Mouse (Mus musculus) retina, embryonic 14.5 days (tissue): ENCODE measurements around the gene Krt20.

Experiments used
- DNase-seq: peaks from one replicate; pipeline ENCODE4 v3.0.0-alpha.2; 2015; ENCODE audit warnings: low spot score

The Krt20 gene

DNA sequence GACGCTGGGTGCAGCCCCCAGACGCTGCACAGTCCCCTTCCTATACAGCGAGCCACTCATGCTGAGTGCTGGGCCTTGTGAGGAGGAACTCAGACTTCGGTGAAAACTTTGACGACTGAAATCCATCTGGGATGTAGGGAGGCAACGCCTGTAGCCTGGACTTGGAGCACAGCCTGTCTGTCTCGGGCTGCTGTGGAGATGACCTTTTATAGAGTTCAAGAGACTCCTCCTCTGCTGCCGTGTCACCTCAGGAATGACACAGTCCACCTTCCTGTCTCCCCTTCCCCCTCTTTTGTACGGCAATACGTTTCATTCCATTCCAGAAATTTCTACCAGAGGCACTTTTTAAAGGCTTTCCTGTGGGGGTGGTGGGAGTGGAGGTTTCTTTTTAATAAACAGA, at the start of gene Krt20:
Gene Krt20, minus strand, starts transcription at position 179 of the 400 bp plus-strand sequence.
- DNase-seq, result no peak

GRCm38 (mm10) chr11:99474981-99475380, 37.0 kb upstream of the Krt20 start:
- DNase-seq, result no peak

GRCm38 (mm10) chr11:99473433-99473832, 35.5 kb upstream of the Krt20 start:
- no peak for DNase-seq

- no peak for DNase-seq
These were observed 34.5 kb upstream of the Krt20 start for GRCm38 (mm10) chr11:99472405-99472804.

DNA sequence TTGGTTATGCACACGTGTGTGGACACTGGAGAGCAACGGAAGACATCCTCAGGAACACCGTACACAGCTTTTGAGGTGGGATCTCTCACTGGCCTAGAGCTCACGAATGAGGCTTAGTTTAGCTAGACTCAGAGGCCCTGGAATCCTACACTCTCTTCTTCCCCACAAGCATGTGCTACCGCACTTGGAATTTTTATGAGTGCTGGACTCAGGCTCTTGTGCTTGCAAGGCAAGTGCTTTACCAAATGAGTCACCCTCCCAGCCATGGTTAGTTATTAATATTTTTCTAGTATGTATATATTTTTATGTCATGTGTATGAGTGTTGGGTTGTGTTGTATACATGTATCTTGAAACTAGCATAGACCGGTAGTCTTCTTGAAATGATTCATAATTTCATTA, 34.0 kb upstream of the Krt20 start:
- DNase-seq, result no peak

GRCm38 (mm10) chr11:99469228-99469627, 31.3 kb upstream of the Krt20 start:
- no peak for DNase-seq

DNA sequence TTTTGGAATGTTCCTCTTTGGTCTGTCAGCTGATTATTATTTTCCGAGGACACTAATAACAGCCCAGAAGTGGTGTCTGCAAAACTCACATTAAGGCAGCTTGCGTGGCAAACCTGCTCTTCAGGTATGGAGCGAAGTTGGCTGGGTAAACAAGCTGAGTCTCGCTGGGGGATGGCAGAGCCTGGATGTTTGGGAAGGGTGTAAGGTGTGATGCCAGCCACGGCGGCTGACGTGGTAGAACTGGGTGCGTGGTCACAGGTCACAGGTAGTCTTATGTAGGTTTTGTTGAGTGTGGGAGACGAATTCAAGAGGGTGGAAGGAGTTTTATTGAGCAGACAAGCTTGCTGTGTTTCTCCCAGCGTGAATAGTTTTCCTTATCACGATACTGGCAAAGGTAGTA, 30.6 kb upstream of the Krt20 start:
- DNase-seq, result no peak

DNA sequence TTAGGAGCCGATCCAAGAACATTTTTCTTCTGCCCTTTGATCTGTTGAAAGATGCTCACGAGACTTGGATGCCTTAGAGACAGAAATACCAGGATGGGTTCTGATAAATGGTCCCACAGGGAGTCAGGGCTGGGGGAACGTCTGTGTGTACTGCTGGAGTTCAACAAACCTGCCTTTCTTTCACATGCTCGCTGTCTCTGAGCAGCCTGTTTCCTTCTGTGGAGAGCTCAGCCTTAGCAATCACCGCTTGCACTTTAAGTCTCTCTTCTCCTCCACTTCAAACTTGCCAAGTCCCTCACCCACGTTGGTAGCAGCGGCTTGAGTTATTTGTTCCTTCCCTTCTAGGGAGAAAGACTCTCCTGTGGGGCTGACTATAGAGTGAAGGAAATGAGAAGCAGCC, 28.4 kb upstream of the Krt20 start:
- DNase-seq, result no peak

GRCm38 (mm10) chr11:99464836-99465235, 26.9 kb upstream of the Krt20 start:
- DNase-seq, result peak; percentile 90

DNA sequence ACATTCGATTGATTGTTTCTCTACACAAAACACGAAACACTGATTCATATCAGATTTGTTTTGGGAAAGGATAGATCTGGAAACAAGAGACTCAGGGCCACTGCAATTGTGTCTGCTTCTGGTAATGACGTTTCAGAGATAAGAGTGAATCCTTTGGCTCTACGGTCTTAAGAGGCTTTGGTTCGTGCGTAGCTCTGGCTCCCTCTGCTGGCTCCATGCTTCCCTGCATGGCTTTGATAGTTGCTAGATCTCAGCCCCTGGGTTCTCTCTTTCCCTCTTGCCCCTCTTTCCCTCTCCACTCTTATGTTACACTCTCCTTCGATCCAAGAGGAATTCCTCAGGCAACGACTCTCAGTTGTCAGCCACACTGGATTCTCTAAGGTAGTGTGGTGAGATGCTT, 25.2 kb upstream of the Krt20 start:
- peak; percentile 93 for DNase-seq

DNA sequence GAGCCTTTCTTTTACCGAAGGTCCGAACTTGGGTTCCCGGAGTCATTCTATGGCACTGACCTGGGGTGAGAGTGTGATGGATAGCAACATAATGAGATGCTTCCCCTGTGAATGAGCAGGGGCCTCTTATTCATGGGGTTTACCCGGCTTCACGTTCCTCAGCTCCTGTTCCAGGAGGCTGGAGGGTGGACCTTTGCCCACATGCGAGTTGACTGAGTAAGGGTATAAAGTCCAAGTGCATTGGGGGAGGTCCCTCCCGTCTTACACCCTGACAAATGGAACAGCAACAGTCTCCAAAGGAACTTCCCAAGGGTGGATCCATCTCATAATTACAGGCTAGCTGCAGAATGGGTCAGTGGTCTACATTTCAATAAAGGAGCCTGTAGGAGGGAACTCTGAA, 23.8 kb upstream of the Krt20 start:
- DNase-seq, result no peak

- no peak for DNase-seq
These were observed 20.9 kb upstream of the Krt20 start for GRCm38 (mm10) chr11:99458887-99459286.

- DNase-seq, result no peak
These were observed 16.8 kb upstream of the Krt20 start for GRCm38 (mm10) chr11:99454759-99455158.

GRCm38 (mm10) chr11:99454044-99454443, 16.1 kb upstream of the Krt20 start:
- DNase-seq, result no peak

- no peak for DNase-seq
These were observed 10.8 kb upstream of the Krt20 start for GRCm38 (mm10) chr11:99448769-99449168.

- DNase-seq, result no peak
These were observed 3.3 kb upstream of the Krt20 start for GRCm38 (mm10) chr11:99441220-99441619.

DNA sequence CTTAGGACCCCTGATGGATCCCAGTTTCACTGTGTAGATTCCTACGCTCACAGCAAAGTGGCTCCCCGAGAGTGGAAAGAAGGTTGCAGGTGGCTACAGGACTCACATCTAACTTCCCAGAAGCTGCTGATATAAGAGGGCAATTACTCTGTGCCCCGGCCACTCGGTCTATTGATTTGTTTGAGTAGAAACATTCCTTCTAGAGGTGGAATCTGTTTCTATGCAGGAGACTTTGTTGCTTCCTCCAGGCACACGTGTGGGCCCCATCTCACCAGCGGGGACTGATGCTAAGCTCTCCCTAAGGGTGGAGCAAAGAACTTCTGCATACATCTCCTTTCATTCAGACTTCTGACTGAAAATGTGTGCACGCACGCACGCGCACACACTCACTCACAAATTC, 1.5 kb upstream of the Krt20 start:
- no peak for DNase-seq

DNA sequence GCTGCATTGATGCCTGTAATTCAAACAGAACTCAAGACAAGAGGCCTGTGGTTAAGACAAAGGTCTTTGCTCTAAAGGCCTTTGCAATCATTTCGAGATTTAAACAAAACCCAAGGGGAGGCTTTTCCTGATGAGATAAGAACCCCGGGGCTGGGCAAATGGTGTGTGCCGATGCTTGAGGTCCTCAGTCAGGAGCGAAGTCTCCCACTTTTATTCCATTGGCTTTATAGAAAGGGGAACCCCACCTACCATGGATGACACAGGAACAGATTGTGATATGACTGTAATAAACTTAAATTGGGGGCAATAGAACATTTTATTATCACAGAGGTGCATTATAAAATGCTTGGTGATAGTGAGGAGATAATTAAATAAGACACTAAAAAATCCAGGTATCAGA, 1.3 kb downstream of the Krt20 start:
- DNase-seq, result no peak

DNA sequence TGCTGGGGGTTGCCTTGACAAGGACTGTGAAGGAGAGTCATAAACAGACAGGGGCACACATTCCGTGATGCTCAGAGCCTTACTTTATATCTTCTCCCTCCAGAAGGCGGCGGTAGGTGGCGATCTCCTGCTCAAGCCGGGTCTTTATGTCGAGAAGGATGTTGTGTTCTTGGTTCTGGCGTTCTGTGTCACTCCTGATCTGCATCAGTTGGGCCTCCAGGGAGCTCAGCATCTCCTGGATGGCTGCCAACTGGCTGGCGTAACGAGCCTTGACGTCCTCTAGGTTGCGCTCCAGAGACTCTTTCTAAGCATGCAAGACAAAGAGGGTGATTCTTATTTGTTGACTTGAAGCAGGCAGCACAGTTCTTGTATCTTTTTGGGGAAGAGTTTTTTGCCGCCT, 7.3 kb downstream of the Krt20 start:
- peak; percentile 75 for DNase-seq

GRCm38 (mm10) chr11:99422159-99422558, 15.8 kb downstream of the Krt20 start, which contains the start of gene Krt12:
Krt12 (minus strand) TSS chr11:99422259.
- DNase-seq, result no peak

- DNase-seq, result no peak
These were observed 17.4 kb downstream of the Krt20 start for GRCm38 (mm10) chr11:99420586-99420985.

DNA sequence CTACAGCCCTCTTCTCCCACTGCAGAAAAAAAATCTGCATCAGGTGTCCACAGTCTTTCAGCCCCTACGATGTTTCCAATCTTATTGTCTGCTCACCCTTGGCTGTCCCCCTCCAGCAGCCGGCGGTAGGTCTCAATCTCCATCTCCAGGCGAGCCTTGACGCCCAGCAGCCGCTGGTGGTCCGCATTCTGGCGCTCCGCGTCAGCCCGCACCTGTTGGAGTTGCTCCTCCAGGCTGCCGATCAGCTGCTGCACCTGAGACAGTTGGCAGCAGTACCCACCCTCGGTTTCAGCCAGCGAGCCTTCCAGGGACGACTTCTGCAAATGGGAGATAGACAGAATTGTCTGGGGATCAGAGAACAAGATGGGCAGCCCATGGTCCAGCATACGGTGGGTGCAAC, 20.1 kb downstream of the Krt20 start:
- DNase-seq, result no peak

DNA sequence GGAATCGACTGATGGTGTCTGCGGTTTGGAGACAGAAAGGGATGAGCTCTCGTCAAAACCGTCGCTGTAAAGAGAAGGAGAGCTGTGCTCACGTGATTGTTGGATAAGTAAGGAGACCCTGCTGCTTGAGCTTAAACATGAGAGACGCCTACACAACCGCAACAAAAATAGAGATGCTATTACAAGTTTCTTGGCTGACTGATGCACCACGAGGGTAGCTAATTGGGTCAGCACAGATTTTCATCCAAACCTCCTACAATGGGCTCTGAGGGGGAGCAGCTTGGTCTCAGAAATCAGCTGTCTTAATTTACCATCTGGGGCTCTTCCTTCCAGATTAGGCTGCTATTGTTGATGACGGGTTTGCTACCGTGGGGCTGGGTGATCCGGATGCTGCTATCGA, 21.0 kb downstream of the Krt20 start:
- DNase-seq, result peak; percentile 26

- no peak for DNase-seq
These were observed 23.3 kb downstream of the Krt20 start for GRCm38 (mm10) chr11:99414463-99415147.
